In the genomic region with DNA sequence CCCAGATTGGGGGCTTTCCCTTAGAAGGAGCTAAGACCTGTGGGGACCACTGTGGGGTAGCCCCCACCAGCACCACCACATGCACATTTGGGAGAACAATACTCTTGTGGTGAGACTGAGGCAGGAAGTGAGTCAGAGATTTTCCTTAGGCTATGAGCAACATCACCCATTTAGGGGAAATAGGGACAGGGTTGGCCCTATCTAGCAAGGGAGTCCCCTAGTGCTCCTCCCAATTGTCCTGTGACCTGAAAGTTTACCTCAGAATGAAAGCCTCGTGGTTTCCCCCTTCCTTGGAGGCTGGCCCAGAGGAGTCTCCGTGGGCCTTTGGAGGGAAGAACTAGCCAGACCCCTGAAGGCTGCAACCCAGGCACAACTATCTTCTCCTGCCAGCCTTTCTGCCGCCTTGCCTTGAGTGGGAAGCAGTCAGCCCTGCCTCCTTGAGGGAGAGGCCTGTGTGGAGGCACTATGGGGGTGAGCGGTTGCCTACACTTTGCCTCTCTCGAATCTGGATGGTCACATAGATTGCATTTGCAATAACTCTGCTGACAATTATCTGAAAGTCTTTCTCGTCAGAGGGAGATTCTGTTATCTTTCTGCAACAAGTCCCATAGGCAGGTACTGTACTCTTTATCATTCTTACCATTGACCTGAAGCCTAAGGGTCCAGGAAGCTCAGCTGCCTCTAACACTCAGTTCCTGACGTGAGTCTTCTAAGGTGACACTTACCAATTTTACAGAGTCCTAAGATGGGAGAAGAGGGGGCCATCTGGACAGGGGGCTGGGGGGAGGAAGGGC, we compare ENCODE assay signal across 10 mouse cellular contexts. TPM values are rescaled to one million over a fixed set of nuclear protein-coding genes. Genes with fewer than 3 reads are reported as not detected.
DNase-seq lines count a peak whose midpoint lies in the region; ATAC-seq and TF ChIP-seq lines count a peak whose summit lies in the region.
"Had no signal": no experiment of that assay in that cellular context is flagged by ENCODE, and none has a peak within 500 bp of the region (broad histone marks: within the 10 kb centered on the region; RNA-seq: fewer than 3 reads in every experiment).

No protein-coding gene starts in this region.

- no peak for TF ChIP-seq POLR2A in kidney, adult 2 months (IDR thresholded peaks at IDR 0.05; ENCODE audit: low read depth, low read length)

- no peak for TF ChIP-seq CTCF in kidney, adult 2 months (conservative IDR thresholded peaks at IDR 0.05; ENCODE audit: insufficient read depth, insufficient read length, low read depth, low read length)

- WGBS in kidney, adult 2 months: 76% methylated on average over 7 of the region's 7 CpGs
- WGBS in kidney, embryonic 14.5 days: 67% methylated on average over 7 of the region's 7 CpGs
- 38% methylated on average over 7 of the region's 7 CpGs for WGBS in heart, embryonic 10.5 days
- 65% methylated on average over 7 of the region's 7 CpGs for WGBS in hindbrain, embryonic 12.5 days

- intact Hi-C loops in gastrocnemius, postnatal 36 days (cut with DNase I): loop anchor here (5.0 kb wide), 1 partner anchor 43 kb away; no protein-coding TSS in a partner anchor

- no peak overlapping the region for H3K27ac ChIP-seq in kidney, adult 2 months (ENCODE audit: insufficient read depth, low read depth, low read length)
- H3K27ac ChIP-seq in kidney, embryonic 14.5 days (ENCODE audit: low read depth, low read length): no peak overlapping the region
- H3K27ac ChIP-seq in heart, embryonic 10.5 days: peak overlapping the region; percentile 76
- H3K27ac ChIP-seq in hindbrain, embryonic 12.5 days: no peak overlapping the region

- H3K9me3 ChIP-seq in kidney, embryonic 14.5 days (ENCODE audit: control insufficient read depth, low read length): no peaks in the 10 kb centered on the region
- no peaks in the 10 kb centered on the region for H3K9me3 ChIP-seq in heart, embryonic 10.5 days
- no peaks in the 10 kb centered on the region for H3K9me3 ChIP-seq in hindbrain, embryonic 12.5 days (replicated peaks)

- H3K4me1 ChIP-seq in kidney, adult 2 months (ENCODE audit: control insufficient read depth, insufficient read depth, low read length): peaks cover 14% of the 10 kb centered on the region
- peaks cover 16% of the 10 kb centered on the region; the same call in 1 of the 2 replicates for H3K4me1 ChIP-seq in kidney, embryonic 14.5 days (ENCODE audit: control insufficient read depth, insufficient read depth, low read length)
- peaks cover 72% of the 10 kb centered on the region for H3K4me1 ChIP-seq in heart, embryonic 10.5 days
- peaks cover 22% of the 10 kb centered on the region for H3K4me1 ChIP-seq in hindbrain, embryonic 12.5 days

- no peaks in the 10 kb centered on the region for H3K27me3 ChIP-seq in kidney, adult 2 months (replicated peaks; ENCODE audit: control insufficient read depth, insufficient read depth, low read length)
- no peaks in the 10 kb centered on the region for H3K27me3 ChIP-seq in kidney, embryonic 14.5 days (ENCODE audit: control insufficient read depth, insufficient read depth, low read length)
- H3K27me3 ChIP-seq in heart, embryonic 10.5 days (ENCODE audit: insufficient read depth, poor library complexity, severe bottlenecking): no peaks in the 10 kb centered on the region
- H3K27me3 ChIP-seq in hindbrain, embryonic 12.5 days: peaks cover 17% of the 10 kb centered on the region

- DNase-seq in kidney, adult 2 months: peak; percentile 27
- no peak for DNase-seq in heart, embryonic 10.5 days (ENCODE audit: low spot score)
- DNase-seq in spleen, adult 12 weeks (ENCODE audit: low spot score): no peak
- DNase-seq in gastrocnemius, postnatal 36 days: no peak

- no peak overlapping the region for H3K4me2 ChIP-seq in kidney, embryonic 14.5 days (replicated peaks; ENCODE audit: low read depth, low read length)
- no peak overlapping the region for H3K4me2 ChIP-seq in hindbrain, embryonic 12.5 days (replicated peaks)

- no peaks in the 10 kb centered on the region for H3K36me3 ChIP-seq in kidney, adult 2 months (ENCODE audit: control insufficient read depth, insufficient read depth, low read length)
- H3K36me3 ChIP-seq in kidney, embryonic 14.5 days (ENCODE audit: control insufficient read depth, insufficient read depth, low read length): no peaks in the 10 kb centered on the region
- H3K36me3 ChIP-seq in heart, embryonic 10.5 days: no peaks in the 10 kb centered on the region
- H3K36me3 ChIP-seq in hindbrain, embryonic 12.5 days: no peaks in the 10 kb centered on the region

- H3K4me3 ChIP-seq in kidney, adult 2 months (ENCODE audit: insufficient read depth, low read depth, low read length): no peak overlapping the region
- H3K4me3 ChIP-seq in kidney, embryonic 14.5 days (ENCODE audit: low read length): no peak overlapping the region
- H3K4me3 ChIP-seq in heart, embryonic 10.5 days: no peak overlapping the region
- H3K4me3 ChIP-seq in hindbrain, embryonic 12.5 days: no peak overlapping the region

- ATAC-seq in kidney, embryonic 14.5 days (ENCODE audit: low FRiP score, low TSS enrichment): no peak
- peak; percentile 77 for ATAC-seq in CD4-positive, CD25-positive, alpha-beta regulatory T cell, adult 4 months
- peak; percentile 72 for ATAC-seq in megakaryocyte-erythroid progenitor cell, adult 5-6 weeks (replicated peaks; ENCODE audit: low FRiP score, low TSS enrichment, poor library complexity, severe bottlenecking)
- ATAC-seq in hindbrain, embryonic 12.5 days (ENCODE audit: low FRiP score): no peak
- ATAC-seq: hindbrain, embryonic 16.5 days had no signal

- H3K9ac ChIP-seq in kidney, embryonic 14.5 days (ENCODE audit: low read depth, low read length): no peak overlapping the region
- no peak overlapping the region for H3K9ac ChIP-seq in hindbrain, embryonic 12.5 days
- H3K9ac ChIP-seq: lung, embryonic 14.5 days had no signal

RNA-seq across cellular contexts. Expression of gene Furin, which starts 0.9 kb away (rescaled TPM):
- polyA plus RNA-seq in kidney, adult 2 months (2012; rRNA removed): 145 and 172 TPM in 2 replicates
- 11.3 and 13.6 TPM in 2 replicates for polyA plus RNA-seq in kidney, embryonic 14.5 days (2014; fragmentation: Nextera tagmentation; extraction: Ambion mirVana)
- 1 to 10 TPM; 5.5 to 7.3 TPM for polyA plus RNA-seq in CD4-positive, CD25-positive, alpha-beta regulatory T cell, adult 4 months (2017; shearing (Covaris generic))
- 18.1 and 20.7 TPM in 2 replicates for polyA plus RNA-seq in heart, embryonic 10.5 days (2016; fragmentation: Nextera tagmentation; extraction: Ambion mirVana)
- total RNA-seq in megakaryocyte-erythroid progenitor cell, adult 5-6 weeks (2014; fragmentation: Nextera tagmentation): 24.9 and 31.5 TPM in 2 replicates
- 8.2 and 10.0 TPM in 2 replicates for total RNA-seq in megakaryocyte-erythroid progenitor cell, adult 5-6 weeks (2017)
- polyA plus RNA-seq in hindbrain, embryonic 12.5 days (2016; fragmentation: Nextera tagmentation; extraction: Ambion mirVana): 6.1 and 6.9 TPM in 2 replicates
- total RNA-seq in gastrocnemius, postnatal 36 days (2021): 10 to 100 TPM; 40.7 to 48.6 TPM

RNA-seq across cellular contexts. Expression of gene Fes, which starts 16.6 kb away (rescaled TPM):
- polyA plus RNA-seq in kidney, adult 2 months (2012; rRNA removed): 10.0 and 10.8 TPM in 2 replicates
- 10.7 and 11.4 TPM in 2 replicates for polyA plus RNA-seq in kidney, embryonic 14.5 days (2014; fragmentation: Nextera tagmentation; extraction: Ambion mirVana)
- 1 to 10 TPM in 1 of 2 experiments, under 1 TPM in 1; 0.11 to 2.5 TPM for polyA plus RNA-seq in CD4-positive, CD25-positive, alpha-beta regulatory T cell, adult 4 months (2017; shearing (Covaris generic))
- polyA plus RNA-seq in heart, embryonic 10.5 days (2016; fragmentation: Nextera tagmentation; extraction: Ambion mirVana): 9.7 and 11.7 TPM in 2 replicates
- 12.5 and 23.2 TPM in 2 replicates for total RNA-seq in megakaryocyte-erythroid progenitor cell, adult 5-6 weeks (2014; fragmentation: Nextera tagmentation)
- total RNA-seq in megakaryocyte-erythroid progenitor cell, adult 5-6 weeks (2017): 1.8 and 17.9 TPM in 2 replicates
- polyA plus RNA-seq in hindbrain, embryonic 12.5 days (2016; fragmentation: Nextera tagmentation; extraction: Ambion mirVana): 10.2 and 11.8 TPM in 2 replicates
- 1 to 10 TPM; 3.5 to 5.2 TPM for total RNA-seq in gastrocnemius, postnatal 36 days (2021)

RNA-seq across cellular contexts. Expression of gene Man2a2, which starts 33.1 kb away (rescaled TPM):
- 40.4 and 49.9 TPM in 2 replicates for polyA plus RNA-seq in kidney, adult 2 months (2012; rRNA removed)
- polyA plus RNA-seq in kidney, embryonic 14.5 days (2014; fragmentation: Nextera tagmentation; extraction: Ambion mirVana): 11.9 and 17.2 TPM in 2 replicates
- polyA plus RNA-seq in CD4-positive, CD25-positive, alpha-beta regulatory T cell, adult 4 months (2017; shearing (Covaris generic)): 10 to 100 TPM; 10.4 to 22.3 TPM
- 20.0 and 20.9 TPM in 2 replicates for polyA plus RNA-seq in heart, embryonic 10.5 days (2016; fragmentation: Nextera tagmentation; extraction: Ambion mirVana)
- 20.3 and 33.2 TPM in 2 replicates for total RNA-seq in megakaryocyte-erythroid progenitor cell, adult 5-6 weeks (2014; fragmentation: Nextera tagmentation)
- total RNA-seq in megakaryocyte-erythroid progenitor cell, adult 5-6 weeks (2017): 10.8 and 19.4 TPM in 2 replicates
- polyA plus RNA-seq in hindbrain, embryonic 12.5 days (2016; fragmentation: Nextera tagmentation; extraction: Ambion mirVana): 27.2 and 30.9 TPM in 2 replicates
- 100 to 1,000 TPM; 139 to 157 TPM for total RNA-seq in gastrocnemius, postnatal 36 days (2021)

Comparison
In these comparisons a context has a peak if more than half of its experiments do, and no peak if none do; other contexts are left out.
1. ATAC-seq: peak in CD4-positive, CD25-positive, alpha-beta regulatory T cell, adult 4 months (single experiment) and megakaryocyte-erythroid progenitor cell, adult 5-6 weeks (single experiment); none in kidney, embryonic 14.5 days (single experiment) and hindbrain, embryonic 12.5 days (single experiment).